Mouse (Mus musculus): ENCODE measurements around the gene Dtx2. TPM values are rescaled to one million over a fixed set of nuclear protein-coding genes. Genes with fewer than 3 reads are reported as not detected.
"Not testable (repeated sequence)": the region's sequence is repeated elsewhere in the genome, so short reads cannot be mapped to it uniquely, and the experiment has no call there.

Gene Dtx2
- total RNA-seq, 1 experiment = 28.3 TPM

DNA sequence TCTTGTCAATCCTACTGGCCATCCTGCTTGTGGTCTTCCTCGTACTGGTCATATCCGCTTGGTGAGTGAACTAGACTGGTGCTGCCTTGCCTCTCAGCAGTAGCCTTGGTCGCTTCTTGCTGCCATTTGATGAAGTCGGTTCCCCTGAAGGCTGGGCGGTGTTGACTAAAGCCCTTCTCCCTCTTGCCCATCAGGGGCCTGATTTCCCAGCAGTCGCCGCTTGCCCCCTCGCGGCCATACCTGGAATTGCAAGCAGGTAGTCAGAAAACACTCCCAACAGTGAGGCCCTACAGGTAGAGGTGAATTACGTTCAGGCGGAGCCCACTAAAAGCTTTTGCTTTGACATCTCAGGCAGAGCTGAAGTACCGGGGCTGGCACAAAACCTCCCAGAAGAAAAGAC, 67.0 kb downstream of the Dtx2 start:
- DNase-seq (ENCODE audit: low read depth, low spot score) = no peak
- no peak for TF ChIP-seq HCFC1 (IDR thresholded peaks at IDR 0.05; ENCODE audit: borderline replicate concordance, insufficient read depth, low read length)
- TF ChIP-seq CHD2 (IDR thresholded peaks at IDR 0.05; ENCODE audit: low read depth, low read length) = no peak
- TF ChIP-seq ZC3H11A (IDR thresholded peaks at IDR 0.05; ENCODE audit: borderline replicate concordance, low read depth, low read length) = peak; percentile 71; the same call in 1 of the 2 replicates
- TF ChIP-seq ZNF384 (IDR thresholded peaks at IDR 0.05; ENCODE audit: low read depth, low read length) = no peak
- TF ChIP-seq MAFK (IDR thresholded peaks at IDR 0.05; ENCODE audit: insufficient read depth, low read depth, low read length) = no peak
- H3K36me3 ChIP-seq (ENCODE audit: control insufficient read depth, insufficient read depth, low read length, poor library complexity, severe bottlenecking) = no peaks in the 10 kb centered on the region
- in situ Hi-C loops (cut with MboI; ENCODE audit: low sequenced_read_pairs in 2 of 2, unreplicated experiment in 2 of 2) = no loop called here
- no peak overlapping the region for H3K9ac ChIP-seq (ENCODE audit: insufficient read depth, low read depth, low read length, poor library complexity, severe bottlenecking)
- no peak overlapping the region for H3K4me3 ChIP-seq (ENCODE audit: insufficient read depth in 1 of 2, low read depth in 1 of 2, low read length in 2 of 2, poor library complexity in 1 of 2, severe bottlenecking in 1 of 2)
- H3K27ac ChIP-seq (ENCODE audit: insufficient read depth, low read depth, low read length, poor library complexity, severe bottlenecking) = no peak overlapping the region; the same call in 1 of the 2 replicates
- no peaks in the 10 kb centered on the region for H3K9me3 ChIP-seq (ENCODE audit: control insufficient read depth, insufficient read depth, low read depth, low read length)
- H3K4me1 ChIP-seq (ENCODE audit: control insufficient read depth in 2 of 2, insufficient read depth in 2 of 2, low read length in 2 of 2, poor library complexity in 1 of 2) = peaks cover 0 to 15% of the 10 kb centered on the region in 2 experiments; a peak in 1 of 4 replicates

DNA sequence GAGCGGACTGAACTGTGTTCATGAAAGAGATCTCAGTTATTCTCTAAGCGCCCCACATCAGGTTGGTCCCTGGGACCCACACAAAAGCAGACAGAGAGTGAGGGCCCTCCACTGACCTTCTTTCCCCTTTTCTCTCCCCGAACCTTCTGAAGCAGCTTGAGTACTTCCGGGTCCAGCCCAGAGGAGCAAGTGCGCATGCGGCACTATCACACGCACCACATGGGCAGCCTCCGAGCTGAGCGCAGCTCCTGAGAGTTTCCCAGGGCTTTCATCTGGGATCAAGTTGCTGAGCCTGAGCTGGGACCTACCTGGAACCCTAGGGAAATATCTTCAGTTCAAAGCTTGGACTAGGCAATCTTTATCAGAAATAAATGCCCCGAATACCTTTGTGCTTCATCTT, 69.3 kb downstream of the Dtx2 start:
- no peak for TF ChIP-seq ZC3H11A (IDR thresholded peaks at IDR 0.05; ENCODE audit: borderline replicate concordance, low read depth, low read length)
- no peak for TF ChIP-seq CHD2 (IDR thresholded peaks at IDR 0.05; ENCODE audit: low read depth, low read length)
- no peak for TF ChIP-seq HCFC1 (IDR thresholded peaks at IDR 0.05; ENCODE audit: borderline replicate concordance, insufficient read depth, low read length)
- no peak for TF ChIP-seq MAFK (IDR thresholded peaks at IDR 0.05; ENCODE audit: insufficient read depth, low read depth, low read length)
- no peak for TF ChIP-seq ZNF384 (IDR thresholded peaks at IDR 0.05; ENCODE audit: low read depth, low read length)
- DNase-seq (ENCODE audit: low read depth, low spot score) = no peak
- in situ Hi-C loops (cut with MboI; ENCODE audit: low sequenced_read_pairs in 2 of 2, unreplicated experiment in 2 of 2) = no loop called here
- Histone ChIP-seq H3K27ac (ENCODE audit: insufficient read depth, low read depth, low read length, poor library complexity, severe bottlenecking) (no peak overlapping the region), H3K4me1 (ENCODE audit: control insufficient read depth in 2 of 2, insufficient read depth in 2 of 2, low read length in 2 of 2, poor library complexity in 1 of 2) (peaks cover 0 to 9% of the 10 kb centered on the region in 2 experiments; a peak in 1 of 4 replicates), H3K9me3 (ENCODE audit: control insufficient read depth, insufficient read depth, low read depth, low read length) (no peaks in the 10 kb centered on the region), H3K4me3 (ENCODE audit: insufficient read depth in 1 of 2, low read depth in 1 of 2, low read length in 2 of 2, poor library complexity in 1 of 2, severe bottlenecking in 1 of 2) (no peak overlapping the region), H3K36me3 (ENCODE audit: control insufficient read depth, insufficient read depth, low read length, poor library complexity, severe bottlenecking) (no peaks in the 10 kb centered on the region), H3K9ac (ENCODE audit: insufficient read depth, low read depth, low read length, poor library complexity, severe bottlenecking) (peak overlapping the region; percentile 4; the same call in 1 of the 2 replicates)

DNA sequence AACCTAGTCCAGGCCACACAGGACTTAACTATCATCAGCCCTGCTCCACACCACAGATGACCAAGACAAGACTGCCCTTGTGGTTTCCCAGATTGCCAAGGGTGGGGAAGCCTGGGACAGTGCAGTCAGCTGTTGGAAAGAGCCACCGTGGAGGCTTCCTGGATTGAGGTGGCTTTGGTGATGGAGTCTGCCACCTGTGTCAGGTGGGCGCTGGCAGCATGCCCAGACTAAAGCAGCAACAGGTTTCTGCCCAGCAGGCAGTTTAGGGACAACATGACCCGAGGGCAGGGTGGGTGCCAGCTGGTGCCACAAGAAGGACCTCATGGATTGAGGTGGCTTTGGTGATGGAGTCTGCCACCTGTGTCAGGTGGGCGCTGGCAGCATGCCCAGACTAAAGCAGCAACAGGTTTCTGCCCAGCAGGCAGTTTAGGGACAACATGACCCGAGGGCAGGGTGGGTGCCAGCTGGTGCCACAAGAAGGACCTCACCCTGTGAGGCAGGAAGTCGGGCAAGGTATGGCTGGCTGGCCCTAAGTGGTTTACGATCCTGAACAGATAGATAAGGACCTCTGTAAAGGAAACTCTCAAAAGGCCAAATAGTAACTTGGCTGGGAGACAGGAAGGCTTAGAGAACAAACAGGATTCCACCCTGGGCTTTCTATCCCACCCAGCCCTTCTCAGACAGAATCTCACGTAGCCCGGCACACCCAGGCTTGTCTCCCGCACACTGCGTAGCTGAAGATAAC, 72.0 kb downstream of the Dtx2 start:
- H3K36me3 ChIP-seq (ENCODE audit: control insufficient read depth, insufficient read depth, low read length, poor library complexity, severe bottlenecking); H3K4me3 ChIP-seq (ENCODE audit: insufficient read depth in 1 of 2, low read depth in 1 of 2, low read length in 2 of 2, poor library complexity in 1 of 2, severe bottlenecking in 1 of 2); H3K9me3 ChIP-seq (ENCODE audit: control insufficient read depth, insufficient read depth, low read depth, low read length); H3K9ac ChIP-seq (ENCODE audit: insufficient read depth, low read depth, low read length, poor library complexity, severe bottlenecking); H3K4me1 ChIP-seq (ENCODE audit: control insufficient read depth in 2 of 2, insufficient read depth in 2 of 2, low read length in 2 of 2, poor library complexity in 1 of 2); in situ Hi-C loops (cut with MboI; ENCODE audit: low sequenced_read_pairs in 2 of 2, unreplicated experiment in 2 of 2); H3K27ac ChIP-seq (ENCODE audit: insufficient read depth, low read depth, low read length, poor library complexity, severe bottlenecking); DNase-seq (ENCODE audit: low read depth, low spot score): not testable (repeated sequence)

DNA sequence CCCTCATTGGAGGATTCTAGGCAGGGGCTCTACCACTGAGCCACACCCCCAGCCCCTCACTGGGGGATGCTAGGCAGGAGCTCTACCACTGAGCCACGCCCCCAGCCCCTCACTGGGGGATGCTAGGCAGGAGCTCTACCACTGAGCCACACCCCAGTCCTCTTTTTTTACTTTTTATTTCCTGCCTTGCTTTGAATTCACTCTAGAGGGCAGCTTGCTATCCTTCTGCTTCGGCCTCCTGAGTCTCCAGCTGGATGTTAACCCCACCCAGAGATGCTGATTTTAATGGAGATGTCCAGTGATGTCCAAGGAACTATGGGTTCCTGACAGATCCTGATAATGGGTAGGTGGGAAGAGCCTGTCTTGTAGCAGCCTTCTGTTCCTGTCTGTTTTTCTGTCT, 74.8 kb downstream of the Dtx2 start:
- no peak for TF ChIP-seq CHD2 (IDR thresholded peaks at IDR 0.05; ENCODE audit: low read depth, low read length)
- no peak for TF ChIP-seq MAFK (IDR thresholded peaks at IDR 0.05; ENCODE audit: insufficient read depth, low read depth, low read length)
- Histone ChIP-seq H3K9me3 (ENCODE audit: control insufficient read depth, insufficient read depth, low read depth, low read length) (no peaks in the 10 kb centered on the region), H3K36me3 (ENCODE audit: control insufficient read depth, insufficient read depth, low read length, poor library complexity, severe bottlenecking) (no peaks in the 10 kb centered on the region), H3K27ac (ENCODE audit: insufficient read depth, low read depth, low read length, poor library complexity, severe bottlenecking) (no peak overlapping the region), H3K4me3 (ENCODE audit: insufficient read depth in 1 of 2, low read depth in 1 of 2, low read length in 2 of 2, poor library complexity in 1 of 2, severe bottlenecking in 1 of 2) (no peak overlapping the region), H3K4me1 (ENCODE audit: control insufficient read depth in 2 of 2, insufficient read depth in 2 of 2, low read length in 2 of 2, poor library complexity in 1 of 2) (peaks cover 2 to 13% of the 10 kb centered on the region in 2 experiments; a peak in 2 of 4 replicates), H3K9ac (ENCODE audit: insufficient read depth, low read depth, low read length, poor library complexity, severe bottlenecking) (no peak overlapping the region)
- in situ Hi-C loops (cut with MboI; ENCODE audit: low sequenced_read_pairs in 2 of 2, unreplicated experiment in 2 of 2) = no loop called here
- no peak for DNase-seq (ENCODE audit: low read depth, low spot score)

DNA sequence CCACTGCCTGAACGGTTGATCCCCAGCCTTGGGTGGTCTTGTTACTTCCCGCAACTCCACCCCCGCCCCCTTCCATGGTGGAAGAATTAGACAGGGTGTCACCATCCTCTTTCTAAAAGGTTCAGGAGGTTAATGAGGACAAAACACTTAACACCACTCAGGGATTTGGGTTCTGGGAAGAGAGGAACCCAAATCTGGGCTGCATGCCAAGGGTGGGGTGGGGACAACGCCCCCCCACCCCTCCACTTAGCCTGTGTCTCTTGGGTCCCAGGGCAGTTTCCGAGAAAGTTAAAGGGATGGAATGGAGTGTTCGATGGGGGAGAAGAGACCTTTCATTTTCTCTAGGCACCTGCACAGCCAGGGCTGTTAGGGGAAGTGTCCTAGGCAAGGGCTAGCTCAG, 78.5 kb downstream of the Dtx2 start:
- H3K36me3 ChIP-seq (ENCODE audit: control insufficient read depth, insufficient read depth, low read length, poor library complexity, severe bottlenecking) = no peaks in the 10 kb centered on the region
- in situ Hi-C loops (cut with MboI; ENCODE audit: low sequenced_read_pairs in 2 of 2, unreplicated experiment in 2 of 2) = no loop called here

More for the DNA sequence above, 78.5 kb downstream of the Dtx2 start:
- Histone ChIP-seq H3K4me3 (ENCODE audit: insufficient read depth in 1 of 2, low read depth in 1 of 2, low read length in 2 of 2, poor library complexity in 1 of 2, severe bottlenecking in 1 of 2) (no peak overlapping the region), H3K27ac (ENCODE audit: insufficient read depth, low read depth, low read length, poor library complexity, severe bottlenecking) (peak overlapping the region; percentile 15; the same call in 1 of the 2 replicates), H3K9me3 (ENCODE audit: control insufficient read depth, insufficient read depth, low read depth, low read length) (no peaks in the 10 kb centered on the region), H3K4me1 (ENCODE audit: control insufficient read depth in 2 of 2, insufficient read depth in 2 of 2, low read length in 2 of 2, poor library complexity in 1 of 2) (peaks cover 6 to 21% of the 10 kb centered on the region in 2 experiments; a peak in 2 of 4 replicates), H3K9ac (ENCODE audit: insufficient read depth, low read depth, low read length, poor library complexity, severe bottlenecking) (no peak overlapping the region)
- TF ChIP-seq HCFC1 (IDR thresholded peaks at IDR 0.05; ENCODE audit: borderline replicate concordance, insufficient read depth, low read length) (no peak), MAFK (IDR thresholded peaks at IDR 0.05; ENCODE audit: insufficient read depth, low read depth, low read length) (no peak), CHD2 (IDR thresholded peaks at IDR 0.05; ENCODE audit: low read depth, low read length) (no peak), ZC3H11A (IDR thresholded peaks at IDR 0.05; ENCODE audit: borderline replicate concordance, low read depth, low read length) (no peak), ZNF384 (IDR thresholded peaks at IDR 0.05; ENCODE audit: low read depth, low read length) (no peak)
- DNase-seq (ENCODE audit: low read depth, low spot score) = no peak
